Mouse (Mus musculus) cerebellum, adult 9-11 months (tissue): ENCODE results near the gene Wfikkn1.

ENCODE experiments used
- DNase-seq: peaks from one replicate; pipeline ENCODE4 v3.0.0; 2022

The Wfikkn1 gene

DNA sequence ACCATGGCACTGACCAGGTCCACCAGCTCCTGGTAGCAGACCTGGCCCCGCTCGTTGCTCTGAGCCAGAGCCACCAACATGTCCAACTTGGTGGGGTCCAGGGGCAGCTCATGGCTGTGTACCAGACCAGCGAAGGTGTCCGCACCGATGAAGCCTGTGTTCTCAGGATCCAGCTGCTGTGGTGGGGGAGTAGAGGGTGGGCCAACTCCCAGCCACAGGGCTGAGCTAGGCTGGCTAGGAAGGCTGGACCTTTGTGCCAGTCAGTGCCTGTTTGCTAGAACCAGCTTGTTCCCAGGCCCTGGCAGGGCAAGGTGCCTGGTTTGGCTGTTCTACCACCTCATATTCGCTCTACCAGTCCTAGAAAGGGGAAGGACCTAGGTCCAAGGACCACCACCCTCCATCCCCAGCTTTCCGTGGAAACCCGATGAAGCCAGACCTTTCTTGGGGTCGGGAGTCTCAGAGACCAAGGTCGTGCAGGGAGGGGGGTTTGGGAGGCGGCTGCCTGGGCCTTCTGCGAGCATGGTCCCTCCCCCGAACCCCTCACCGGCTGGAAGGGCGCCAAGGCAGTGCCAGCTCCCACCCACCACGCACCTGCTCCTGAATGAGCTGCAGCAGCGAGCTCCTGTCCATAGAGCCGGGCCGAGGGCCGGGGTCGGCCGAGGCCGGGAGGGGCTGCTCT, 44.1 kb downstream of the Wfikkn1 start:
- DNase-seq = peak; percentile 71

DNA sequence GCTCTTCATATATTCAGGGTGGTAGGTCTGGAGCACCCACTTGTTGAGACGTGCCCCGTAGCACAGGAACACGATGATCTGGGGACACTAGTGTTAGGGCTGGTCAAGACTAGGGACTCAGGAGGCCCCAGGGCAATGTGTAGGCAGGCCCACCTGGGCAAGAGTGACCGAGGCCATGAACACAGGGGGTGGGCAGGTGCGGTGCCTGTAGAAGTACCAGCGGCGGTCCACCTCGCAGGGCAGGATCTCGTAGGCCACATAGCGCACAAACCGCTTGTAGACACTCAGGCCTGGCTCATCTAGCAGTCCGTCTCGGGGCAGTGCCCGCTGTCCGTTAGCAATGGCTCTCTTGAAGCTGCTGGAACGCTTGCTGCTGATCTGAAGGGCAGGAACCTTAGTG, 44.8 kb downstream of the Wfikkn1 start:
- peak; percentile 67 for DNase-seq

DNA sequence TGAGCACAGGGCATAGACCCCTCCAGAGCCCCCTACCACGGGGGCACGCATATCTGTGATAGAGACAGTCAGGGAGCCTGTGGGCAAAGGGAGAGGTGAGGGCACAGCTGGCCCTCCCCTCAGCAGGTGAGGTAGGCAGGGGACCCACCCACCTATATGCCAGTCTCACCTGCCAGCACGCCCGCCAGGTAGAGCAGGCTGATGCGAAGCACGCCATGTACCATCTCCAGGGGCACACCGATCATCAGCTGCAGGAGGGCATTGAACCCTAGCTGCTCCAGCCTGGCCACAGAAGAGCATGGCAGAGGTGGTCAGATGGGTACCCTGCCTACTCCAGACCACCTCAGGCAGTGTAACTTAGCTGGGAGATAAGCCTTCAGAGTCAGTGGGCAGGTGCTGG, 45.4 kb downstream of the Wfikkn1 start:
- DNase-seq = no peak

DNA sequence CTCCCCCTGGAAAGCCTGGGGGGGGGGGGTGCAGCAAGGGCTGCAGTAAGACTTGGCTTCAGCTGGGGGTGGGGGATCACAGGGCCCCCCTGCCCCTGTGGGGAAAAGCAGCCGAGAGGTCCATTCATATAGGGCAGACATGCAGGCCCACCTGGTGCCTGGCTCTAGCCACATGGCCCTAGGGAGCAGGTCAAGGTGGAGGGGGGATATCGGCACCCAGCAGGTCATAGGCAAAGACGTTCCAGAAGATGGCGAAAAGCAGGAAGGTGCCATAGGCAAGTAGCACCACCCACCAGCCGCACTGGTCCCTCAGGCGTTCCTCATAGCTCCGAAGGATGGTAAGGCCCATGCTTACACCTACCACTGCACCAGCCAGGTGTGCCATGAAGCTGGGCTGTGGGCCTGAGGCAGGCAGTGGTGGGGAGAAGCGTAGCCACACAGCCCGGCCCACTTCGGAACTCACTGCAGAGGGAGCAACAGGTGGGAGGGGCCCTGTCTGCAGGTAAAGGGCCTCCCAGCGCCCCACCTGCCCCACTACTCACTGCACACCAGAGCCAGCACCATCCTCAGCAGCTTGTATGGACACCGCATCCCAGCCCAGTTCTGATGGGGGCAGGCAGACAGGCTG, 45.9 kb downstream of the Wfikkn1 start:
- DNase-seq = peak; percentile 78

DNA sequence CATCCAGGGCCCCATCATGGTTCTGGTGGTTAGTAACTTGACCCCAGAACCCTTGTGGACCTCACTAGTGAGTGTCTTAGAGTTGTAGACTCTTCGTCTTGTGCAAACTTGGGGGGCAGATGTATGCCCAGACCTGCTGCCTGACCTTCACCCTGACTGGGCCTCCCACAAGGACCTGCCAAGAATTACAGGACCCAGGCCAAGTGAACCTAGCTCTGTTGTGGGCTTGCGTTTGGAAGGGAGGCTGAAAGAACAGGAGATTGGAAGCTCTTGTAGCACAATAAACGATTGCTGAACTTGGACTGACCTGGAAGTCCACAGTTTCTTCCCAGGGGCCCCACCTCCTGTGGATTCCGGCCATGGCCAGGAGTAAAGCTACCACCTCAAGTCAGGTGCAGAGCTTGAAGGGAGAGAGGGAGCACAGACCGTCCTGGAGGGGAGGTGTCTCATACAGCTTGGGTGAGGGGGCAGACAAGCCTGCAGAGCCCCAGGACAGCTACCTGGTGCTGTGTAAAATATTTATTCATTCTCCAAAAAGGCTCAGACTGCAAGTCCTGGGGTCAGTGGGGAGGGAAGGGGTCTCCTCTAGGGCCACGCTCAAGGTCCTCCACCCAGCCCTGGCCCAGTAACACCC, 46.6 kb downstream of the Wfikkn1 start:
- DNase-seq = peak; percentile 76

DNA sequence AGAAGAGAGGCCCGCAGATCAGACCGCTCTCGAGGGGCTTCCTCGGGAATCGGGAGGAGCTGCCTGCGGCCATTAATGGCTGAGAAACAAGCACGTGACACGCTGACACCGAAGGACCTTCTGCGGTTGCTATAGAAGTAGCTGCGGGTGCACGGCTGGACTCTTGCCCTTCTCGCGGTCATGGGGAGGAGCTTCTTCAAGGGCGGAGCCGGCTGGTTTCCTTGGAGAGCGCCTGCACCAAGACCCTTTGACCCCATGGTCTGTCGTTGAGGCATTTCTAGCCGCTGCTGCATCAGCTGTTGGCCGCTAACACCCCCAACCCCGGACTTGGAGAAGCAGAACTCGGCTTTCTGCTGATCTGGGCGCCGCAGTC, 47.4 kb downstream of the Wfikkn1 start, which contains the start of gene Stub1:
Gene Stub1, minus strand, starts transcription at position 114 of the 373 bp plus-strand sequence.
- DNase-seq = peak; percentile 93

DNA sequence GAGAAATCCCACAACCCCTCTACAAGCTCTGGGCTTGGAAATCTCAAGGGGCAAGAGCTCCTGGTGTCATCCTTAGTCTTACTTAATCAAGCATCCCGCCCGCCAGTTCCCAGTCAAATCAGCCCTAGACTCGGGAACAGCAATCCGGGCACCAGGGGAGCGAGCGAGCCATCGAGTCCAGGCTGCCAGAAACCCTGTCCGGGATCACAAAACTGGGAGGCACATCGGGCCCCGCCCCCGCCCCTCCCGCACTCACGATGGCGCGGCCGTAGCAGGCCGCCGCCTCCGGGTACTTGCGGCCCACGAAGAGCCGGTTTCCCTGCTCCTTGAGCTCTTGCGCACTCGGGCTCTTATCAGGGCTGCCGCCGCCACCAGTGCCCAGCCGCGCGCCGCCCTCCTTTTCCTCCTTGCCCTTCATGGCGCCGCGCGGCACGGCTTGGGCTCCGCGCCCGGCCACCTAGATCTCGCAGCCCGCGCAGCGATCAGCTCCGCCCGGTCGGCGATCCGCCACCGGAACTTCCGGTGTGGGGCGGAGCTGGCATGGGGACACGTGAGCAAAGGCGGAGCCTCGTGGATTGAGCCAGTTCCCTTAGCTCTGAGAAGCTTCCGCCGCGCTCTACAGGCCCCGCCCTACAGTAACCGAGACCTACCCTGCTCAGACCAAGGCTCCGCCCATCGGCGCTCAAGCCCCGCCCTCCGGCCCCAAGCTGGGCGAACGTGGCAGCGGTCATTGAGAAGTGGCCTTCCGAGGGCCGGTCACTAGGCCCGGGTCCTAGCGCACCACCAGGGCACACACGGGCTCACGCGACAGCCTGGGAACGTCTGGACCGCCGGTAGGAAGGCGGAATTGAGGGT, 48.0 kb downstream of the Wfikkn1 start:
- DNase-seq = peak; percentile 99

DNA sequence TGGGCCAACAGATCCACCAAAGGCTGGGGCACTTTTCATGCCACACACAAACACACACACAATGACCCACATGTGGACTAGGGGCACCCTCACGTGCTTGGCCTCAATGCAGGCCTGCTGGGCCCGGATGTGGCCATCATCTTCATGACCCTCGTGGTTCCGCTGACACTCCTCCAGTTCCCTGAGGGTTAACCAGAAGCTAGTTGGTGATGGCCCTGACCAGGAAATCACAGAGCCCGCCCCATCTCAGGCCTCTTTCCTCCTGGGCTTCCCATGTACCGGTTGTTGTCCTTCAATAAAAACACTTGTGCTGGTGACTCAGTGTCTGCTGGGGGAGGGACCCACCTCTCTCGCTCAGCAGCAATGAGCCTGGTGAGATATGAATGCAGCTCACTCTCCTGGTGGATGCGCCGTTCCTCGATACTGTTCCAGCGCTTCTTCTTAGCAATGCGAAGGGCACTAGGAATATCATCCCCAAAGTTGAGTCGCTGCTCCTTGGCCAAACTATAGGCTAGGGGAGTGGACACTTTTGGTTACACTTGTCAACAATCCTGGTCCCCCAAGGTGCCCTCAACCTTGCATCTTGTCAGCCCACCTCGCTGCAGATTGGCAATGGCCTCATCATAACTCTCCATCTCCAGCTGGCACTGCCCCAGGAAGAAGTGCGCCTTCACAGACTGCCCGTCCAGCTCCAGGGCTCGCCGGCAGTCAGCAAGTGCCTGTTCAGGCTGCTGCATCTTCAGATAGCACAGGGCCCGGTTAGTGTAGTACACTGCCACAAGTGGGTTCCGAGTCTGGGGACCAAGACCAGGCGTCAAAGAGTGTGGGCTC, 49.0 kb downstream of the Wfikkn1 start:
- DNase-seq = peak; percentile 81

DNA sequence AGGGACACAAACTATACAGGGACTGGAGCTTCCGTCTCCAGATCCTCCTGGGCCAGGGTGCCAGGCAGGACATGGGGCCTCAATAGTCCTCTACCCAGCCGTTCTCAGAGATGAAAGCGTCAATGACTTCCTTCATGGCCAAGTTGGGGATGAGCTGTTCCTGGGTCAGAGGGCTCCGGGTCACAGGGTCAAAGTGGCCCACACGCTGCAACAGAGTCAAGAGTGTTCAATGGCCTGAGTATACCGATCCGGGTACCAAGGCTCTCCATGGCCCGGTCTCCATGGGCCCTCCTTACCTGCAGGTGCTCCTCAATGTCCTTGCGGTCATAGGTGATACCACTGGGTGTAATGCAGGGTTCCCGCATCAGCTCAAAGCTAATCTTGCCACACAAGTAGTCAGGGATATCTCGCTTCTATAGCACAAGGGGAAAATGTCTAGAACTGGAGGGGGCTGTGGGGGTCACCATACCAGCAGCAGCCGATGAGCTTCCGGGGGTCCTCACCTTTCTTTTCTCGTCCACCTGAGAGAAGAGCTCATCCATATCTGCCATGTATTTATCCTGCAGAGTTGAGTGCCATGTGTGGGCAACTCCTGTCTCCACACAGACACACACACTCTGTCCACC, 49.7 kb downstream of the Wfikkn1 start:
- DNase-seq = no peak

DNA sequence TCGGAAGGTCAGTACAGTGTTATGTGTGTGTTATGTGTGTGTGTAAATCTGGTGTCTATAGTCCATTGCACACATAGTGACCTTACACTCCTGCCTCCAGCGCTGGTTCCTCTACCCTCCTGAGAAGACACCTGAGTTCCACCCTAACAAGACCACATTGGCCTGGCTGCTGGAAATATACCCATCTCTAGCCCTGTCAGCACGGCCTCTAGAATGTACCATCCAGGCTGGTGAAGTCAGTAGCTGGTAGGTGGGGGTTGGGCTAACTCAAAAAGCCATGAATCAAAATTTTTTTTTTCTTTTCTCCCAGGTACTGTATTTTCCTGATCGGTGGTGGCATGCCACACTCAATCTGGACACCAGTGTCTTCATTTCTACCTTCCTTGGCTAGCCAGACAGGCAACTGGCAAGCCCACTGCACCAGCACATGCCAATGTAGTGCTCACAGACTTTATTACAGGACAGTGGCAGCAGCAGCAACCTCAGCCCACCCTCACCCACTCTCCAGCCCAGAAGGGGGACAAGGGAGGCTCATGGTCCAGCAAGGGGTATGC, 50.4 kb downstream of the Wfikkn1 start:
- DNase-seq = peak; percentile 64

DNA sequence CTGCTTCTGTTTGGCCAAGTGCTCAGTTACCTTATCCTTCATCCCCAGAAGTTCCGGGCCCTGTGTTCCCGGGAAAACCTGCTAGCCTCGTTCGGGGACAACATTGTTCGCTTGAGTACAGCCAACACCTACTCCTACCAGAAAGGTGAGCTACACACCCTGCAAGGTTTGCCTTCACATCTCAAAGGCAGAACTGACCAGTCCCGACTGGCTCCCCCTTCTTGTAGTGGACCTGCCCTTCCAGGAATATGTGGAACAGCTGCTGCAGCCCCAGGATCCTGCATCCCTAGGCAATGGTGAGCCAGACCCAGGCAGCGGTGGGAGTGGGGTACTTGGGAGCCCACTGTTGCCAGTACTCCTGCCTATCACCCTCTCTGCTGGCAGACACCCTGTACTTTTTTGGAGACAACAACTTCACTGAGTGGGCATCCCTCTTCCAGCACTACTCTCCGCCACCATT, 51.1 kb downstream of the Wfikkn1 start:
- peak; percentile 63 for DNase-seq

DNA sequence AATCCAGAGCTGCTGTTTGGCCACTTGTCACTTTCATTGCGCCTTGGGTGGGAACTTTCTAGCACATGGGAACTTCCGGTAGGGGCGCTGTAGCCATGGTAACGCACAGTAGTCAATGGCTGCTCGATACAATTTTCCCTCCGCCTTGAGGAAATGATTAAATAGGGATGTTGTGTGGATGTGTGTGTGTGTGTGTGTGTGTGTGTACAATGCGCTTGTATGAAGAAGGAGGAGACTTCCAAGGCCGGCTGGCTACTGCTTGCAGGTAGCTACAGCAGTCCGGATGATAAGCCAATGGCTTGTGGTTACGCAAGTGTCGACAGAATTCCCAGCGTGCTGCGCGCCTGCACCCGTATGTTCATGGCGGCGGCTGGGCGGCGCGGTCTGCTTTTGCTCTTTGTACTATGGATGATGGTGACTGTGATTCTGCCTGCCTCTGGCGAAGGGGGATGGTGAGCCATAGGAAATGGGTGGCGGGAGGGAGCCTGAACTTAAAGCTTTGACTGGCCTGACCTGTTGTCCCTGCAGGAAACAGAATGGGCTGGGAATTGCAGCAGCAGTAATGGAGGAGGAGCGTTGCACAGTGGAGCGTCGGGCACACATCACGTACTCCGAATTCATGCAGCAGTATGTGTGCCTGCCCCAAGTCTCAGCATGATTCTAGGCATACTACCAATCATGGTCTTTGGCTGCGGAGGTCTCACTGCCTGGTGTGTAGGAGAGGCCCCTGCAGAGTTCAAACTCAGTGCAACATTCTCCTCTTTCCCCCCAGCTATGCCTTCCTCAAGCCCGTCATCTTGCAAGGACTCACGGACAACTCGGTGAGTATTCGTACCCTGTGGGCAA, 51.7 kb downstream of the Wfikkn1 start, which contains the start of gene Jmjd8:
Gene Jmjd8, plus strand, starts transcription at position 156 of the 846 bp plus-strand sequence.
- peak; percentile 83 for DNase-seq

DNA sequence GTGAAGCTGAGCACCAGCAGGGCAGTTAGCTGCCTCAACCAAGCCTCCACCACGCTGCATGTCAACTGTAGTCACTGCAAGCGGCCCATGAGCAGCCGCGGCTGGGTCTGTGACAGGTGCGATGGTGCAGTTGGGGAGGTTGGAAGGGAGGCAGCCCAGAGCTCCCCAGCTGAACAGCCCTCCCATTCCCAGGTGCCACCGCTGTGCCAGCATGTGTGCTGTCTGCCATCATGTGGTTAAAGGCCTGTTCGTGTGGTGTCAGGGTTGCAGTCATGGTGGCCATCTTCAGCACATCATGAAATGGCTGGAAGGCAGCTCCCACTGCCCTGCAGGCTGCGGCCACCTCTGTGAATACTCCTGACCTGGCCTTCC, 52.4 kb downstream of the Wfikkn1 start:
- DNase-seq = peak; percentile 72
